Mouse (Mus musculus): ENCODE results near the gene Alg14. TPM values are rescaled to one million over a fixed set of nuclear protein-coding genes. Genes with fewer than 3 reads are reported as not detected.

Gene Alg14
- polyA plus RNA-seq, 1 experiment from 2014 or later, result 33.5 TPM

DNA sequence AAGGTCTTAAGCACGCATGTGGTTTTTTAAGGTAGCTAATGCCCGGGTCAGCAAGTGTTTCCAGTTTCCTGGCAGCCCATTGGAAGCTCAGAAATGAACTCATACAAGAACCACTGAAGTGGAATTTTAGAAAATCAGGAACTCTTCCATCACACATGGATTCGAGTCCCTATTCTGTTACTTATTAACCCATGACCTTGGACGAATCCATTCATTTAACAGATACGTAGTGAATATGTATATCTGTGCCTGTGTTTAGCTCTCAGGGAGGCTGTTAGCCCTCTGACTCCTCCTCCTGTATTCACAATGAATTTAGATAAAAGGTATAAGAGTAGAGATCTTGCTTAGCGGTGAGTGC is 54.0 kb downstream of the Alg14 start:
- H3K4me2 ChIP-seq (replicated peaks), result no peak overlapping the region
- peaks cover 36% of the 10 kb centered on the region for H3K4me1 ChIP-seq
- H3K27me3 ChIP-seq (replicated peaks), result no peaks in the 10 kb centered on the region
- WGBS, result 68% methylated on average over 6 of the region's 6 CpGs
- no peaks in the 10 kb centered on the region for H3K36me3 ChIP-seq
- no peak overlapping the region for H3K27ac ChIP-seq
- H3K9me3 ChIP-seq, result no peaks in the 10 kb centered on the region
- ATAC-seq (ENCODE audit: low FRiP score, low read depth), result no peak
- H3K9ac ChIP-seq, result no peak overlapping the region
- no peak overlapping the region for H3K4me3 ChIP-seq

- H3K9ac ChIP-seq, result no peak overlapping the region
- no peaks in the 10 kb centered on the region for H3K9me3 ChIP-seq
- H3K27me3 ChIP-seq (replicated peaks), result no peaks in the 10 kb centered on the region
- peaks cover 36% of the 10 kb centered on the region for H3K4me1 ChIP-seq
- no peak overlapping the region for H3K4me3 ChIP-seq
- H3K4me2 ChIP-seq (replicated peaks), result no peak overlapping the region
- no peak overlapping the region for H3K27ac ChIP-seq
- WGBS, result 96% methylated on average over 12 of the region's 12 CpGs
- ATAC-seq (ENCODE audit: low FRiP score, low read depth), result no peak
- H3K36me3 ChIP-seq, result no peaks in the 10 kb centered on the region
These were observed 55.1 kb downstream of the Alg14 start for GRCm38 (mm10) chr3:121346507-121347267.

DNA sequence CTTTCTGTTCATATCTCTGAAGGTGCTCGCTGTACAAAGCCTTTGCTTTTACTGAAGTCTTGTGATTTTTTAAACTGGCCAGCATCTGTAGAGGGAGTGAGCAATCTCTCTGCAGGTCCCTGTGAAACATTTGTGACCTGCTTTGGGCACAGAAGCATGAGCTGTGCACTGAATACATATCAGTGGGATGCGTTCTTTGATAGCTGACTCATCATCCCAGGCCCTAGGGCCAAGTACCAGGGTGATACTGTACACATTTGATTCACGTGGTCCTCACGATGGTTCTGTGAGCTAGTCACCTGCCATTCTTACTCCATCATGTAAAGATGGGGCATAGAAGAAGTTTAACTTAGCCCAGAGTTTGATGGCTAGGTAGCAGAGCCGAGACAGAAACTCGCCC is 57.2 kb downstream of the Alg14 start:
- no peaks in the 10 kb centered on the region for H3K9me3 ChIP-seq
- ATAC-seq (ENCODE audit: low FRiP score, low read depth), result no peak
- WGBS, result 85% methylated on average over 6 of the region's 6 CpGs
- no peak overlapping the region for H3K4me2 ChIP-seq (replicated peaks)
- H3K4me1 ChIP-seq, result peaks cover 36% of the 10 kb centered on the region
- no peaks in the 10 kb centered on the region for H3K27me3 ChIP-seq (replicated peaks)
- no peak overlapping the region for H3K9ac ChIP-seq
- no peaks in the 10 kb centered on the region for H3K36me3 ChIP-seq
- H3K27ac ChIP-seq, result no peak overlapping the region
- no peak overlapping the region for H3K4me3 ChIP-seq

DNA sequence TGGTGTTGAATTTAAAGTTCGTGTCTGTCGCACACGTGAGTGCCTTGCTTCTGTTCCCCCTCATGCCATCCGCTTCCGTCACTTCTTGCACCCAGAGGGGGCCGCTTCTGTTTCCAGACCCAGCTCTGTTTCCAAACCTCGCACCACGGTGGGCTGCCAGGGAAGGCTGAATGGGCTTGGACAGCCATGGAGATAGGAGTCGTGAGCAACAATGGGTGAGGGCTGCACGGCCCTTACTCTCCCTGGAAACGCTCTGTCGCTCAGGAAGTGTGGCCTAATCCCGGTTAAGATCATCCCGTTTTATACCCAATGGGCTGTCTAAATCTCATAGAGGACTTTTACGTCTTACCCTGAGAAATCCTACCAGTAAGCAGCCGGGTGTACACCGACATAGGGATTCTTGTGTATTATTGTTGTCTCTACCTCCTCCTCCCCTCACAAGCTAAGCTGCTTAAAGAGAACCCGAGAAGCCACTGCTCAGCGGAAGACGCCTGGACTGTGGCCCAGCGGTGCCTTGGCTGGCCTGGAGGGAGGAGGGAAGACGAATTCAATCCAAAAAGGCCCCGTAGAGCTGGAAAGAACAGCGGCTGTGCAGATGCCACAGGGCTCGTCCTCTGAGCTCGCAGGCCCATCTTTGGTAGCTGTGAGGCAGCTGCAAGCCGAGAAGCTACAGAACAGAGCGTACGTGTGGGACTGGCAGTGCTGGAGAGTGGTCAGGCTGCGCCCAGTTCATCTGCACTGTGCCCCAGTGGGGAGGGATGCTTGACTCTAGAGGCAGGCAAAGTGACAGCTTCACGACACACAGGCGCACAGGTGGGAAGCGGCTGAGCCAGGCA is 58.0 kb downstream of the Alg14 start:
- 54% methylated on average over 33 of the region's 33 CpGs for WGBS
- Histone ChIP-seq H3K4me2 (replicated peaks) (no peak overlapping the region), H3K36me3 (no peaks in the 10 kb centered on the region), H3K27ac (no peak overlapping the region), H3K4me1 (peaks cover 34% of the 10 kb centered on the region), H3K4me3 (no peak overlapping the region), H3K27me3 (replicated peaks) (no peaks in the 10 kb centered on the region), H3K9me3 (no peaks in the 10 kb centered on the region), H3K9ac (no peak overlapping the region)
- peak; percentile 54 for ATAC-seq (ENCODE audit: low FRiP score, low read depth)

DNA sequence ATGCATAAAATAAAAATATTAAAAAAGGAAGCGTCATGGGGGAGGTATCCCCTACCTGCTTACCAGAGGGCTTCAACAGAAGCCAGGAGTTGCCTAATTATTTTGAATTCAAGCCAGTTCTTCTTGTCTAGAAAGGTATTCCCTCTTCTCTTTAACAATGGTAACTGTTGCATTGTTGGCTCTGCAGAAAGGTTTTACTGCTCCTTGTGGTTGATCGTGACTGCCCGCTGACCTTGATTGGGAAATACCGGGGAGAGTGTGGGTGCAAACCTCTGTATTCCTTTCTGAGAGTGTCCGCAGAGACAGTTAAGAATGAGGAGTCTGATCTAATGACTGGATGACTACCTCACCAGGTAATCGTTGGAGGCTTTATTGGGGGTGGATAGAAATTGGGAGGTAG is 59.7 kb downstream of the Alg14 start:
- WGBS, result 79% methylated on average over 6 of the region's 6 CpGs
- no peak overlapping the region for H3K4me2 ChIP-seq (replicated peaks)
- no peaks in the 10 kb centered on the region for H3K27me3 ChIP-seq (replicated peaks)
- no peak overlapping the region for H3K27ac ChIP-seq
- peaks cover 25% of the 10 kb centered on the region for H3K4me1 ChIP-seq
- no peaks in the 10 kb centered on the region for H3K36me3 ChIP-seq
- no peak overlapping the region for H3K4me3 ChIP-seq
- H3K9ac ChIP-seq, result no peak overlapping the region
- H3K9me3 ChIP-seq, result no peaks in the 10 kb centered on the region
- no peak for ATAC-seq (ENCODE audit: low FRiP score, low read depth)

DNA sequence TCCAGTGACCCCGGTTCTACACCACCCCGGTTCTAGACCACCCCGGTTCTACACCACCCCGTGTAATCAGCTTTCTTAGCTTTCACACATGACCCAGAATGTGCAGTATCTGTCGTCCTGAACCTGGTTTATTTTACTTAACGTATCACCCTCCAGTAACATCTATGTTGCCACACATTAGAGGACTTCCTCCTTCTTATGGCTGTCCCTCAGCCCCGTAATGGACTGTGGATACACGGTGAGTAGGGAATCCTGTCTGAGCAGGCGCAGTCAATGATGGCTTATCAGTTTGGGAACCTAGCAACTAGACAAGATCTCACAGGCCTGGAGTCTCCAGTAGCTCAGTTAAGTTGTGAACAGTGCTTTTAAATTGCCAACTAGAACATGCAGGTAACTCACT is 62.7 kb downstream of the Alg14 start:
- Histone ChIP-seq H3K27ac (no peak overlapping the region), H3K4me2 (replicated peaks) (no peak overlapping the region), H3K36me3 (no peaks in the 10 kb centered on the region), H3K4me1 (peaks cover 6% of the 10 kb centered on the region), H3K9ac (no peak overlapping the region), H3K27me3 (replicated peaks) (no peaks in the 10 kb centered on the region), H3K9me3 (no peaks in the 10 kb centered on the region), H3K4me3 (no peak overlapping the region)
- no peak for ATAC-seq (ENCODE audit: low FRiP score, low read depth)
- WGBS, result 92% methylated on average over 9 of the region's 9 CpGs

DNA sequence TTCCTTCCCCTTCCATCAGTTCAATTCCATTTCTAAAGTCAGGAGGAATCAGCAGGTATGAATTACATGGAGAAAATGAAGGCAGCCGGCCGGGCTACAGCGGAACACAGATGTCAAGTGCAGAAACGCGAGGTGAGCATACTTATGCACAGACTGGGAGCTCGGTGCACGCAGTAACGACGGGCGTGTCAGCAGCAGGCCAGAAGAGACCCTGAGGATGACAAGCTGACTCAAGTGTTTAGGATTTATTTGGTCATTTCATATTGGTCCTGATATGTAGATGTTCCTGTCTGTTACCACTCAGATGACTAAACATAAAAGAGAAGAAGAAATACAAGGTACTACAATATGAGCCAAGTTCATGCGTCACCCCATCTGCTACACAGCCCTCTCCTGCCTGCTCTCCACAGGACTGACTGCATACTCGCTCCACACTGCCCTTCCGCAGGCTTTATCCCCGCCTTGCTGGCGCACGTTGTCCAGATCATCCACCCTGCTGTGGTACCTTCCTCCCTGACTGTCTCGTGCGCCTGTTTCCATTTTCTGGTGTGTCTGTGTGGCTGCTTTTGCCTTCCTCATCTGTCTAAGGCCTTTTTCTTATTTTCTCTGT is 63.4 kb downstream of the Alg14 start:
- WGBS, result 88% methylated on average over 18 of the region's 18 CpGs
- H3K9me3 ChIP-seq, result no peaks in the 10 kb centered on the region
- no peak overlapping the region for H3K4me2 ChIP-seq (replicated peaks)
- H3K36me3 ChIP-seq, result no peaks in the 10 kb centered on the region
- no peak for ATAC-seq (ENCODE audit: low FRiP score, low read depth)
- no peak overlapping the region for H3K27ac ChIP-seq
- no peak overlapping the region for H3K4me3 ChIP-seq
- H3K27me3 ChIP-seq (replicated peaks), result no peaks in the 10 kb centered on the region
- no peak overlapping the region for H3K9ac ChIP-seq
- no peaks in the 10 kb centered on the region for H3K4me1 ChIP-seq

DNA sequence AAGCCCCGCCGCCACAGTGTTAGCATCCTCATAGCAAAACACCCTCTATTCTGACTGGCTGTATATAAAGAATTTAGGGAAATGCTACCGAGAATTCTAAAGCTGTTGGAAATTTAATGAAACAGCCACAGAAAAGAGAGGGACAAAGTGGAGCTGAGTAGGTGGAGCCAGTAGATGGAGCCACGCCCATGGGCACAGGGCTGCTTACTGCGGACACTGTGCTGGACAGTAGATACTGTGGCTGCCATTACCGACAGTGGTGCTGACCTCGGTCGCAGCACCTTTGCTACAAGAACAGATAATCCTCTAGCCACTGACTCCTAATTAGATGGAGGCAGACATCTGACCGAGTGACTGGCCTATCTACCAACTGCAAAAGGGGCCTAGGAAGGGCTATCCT is 64.0 kb downstream of the Alg14 start:
- no peak overlapping the region for H3K9ac ChIP-seq
- H3K27me3 ChIP-seq (replicated peaks), result no peaks in the 10 kb centered on the region
- ATAC-seq (ENCODE audit: low FRiP score, low read depth), result no peak
- no peak overlapping the region for H3K27ac ChIP-seq
- H3K9me3 ChIP-seq, result no peaks in the 10 kb centered on the region
- H3K4me1 ChIP-seq, result no peaks in the 10 kb centered on the region
- H3K4me2 ChIP-seq (replicated peaks), result no peak overlapping the region
- H3K36me3 ChIP-seq, result no peaks in the 10 kb centered on the region
- no peak overlapping the region for H3K4me3 ChIP-seq
- WGBS, result 87% methylated on average over 9 of the region's 9 CpGs

DNA sequence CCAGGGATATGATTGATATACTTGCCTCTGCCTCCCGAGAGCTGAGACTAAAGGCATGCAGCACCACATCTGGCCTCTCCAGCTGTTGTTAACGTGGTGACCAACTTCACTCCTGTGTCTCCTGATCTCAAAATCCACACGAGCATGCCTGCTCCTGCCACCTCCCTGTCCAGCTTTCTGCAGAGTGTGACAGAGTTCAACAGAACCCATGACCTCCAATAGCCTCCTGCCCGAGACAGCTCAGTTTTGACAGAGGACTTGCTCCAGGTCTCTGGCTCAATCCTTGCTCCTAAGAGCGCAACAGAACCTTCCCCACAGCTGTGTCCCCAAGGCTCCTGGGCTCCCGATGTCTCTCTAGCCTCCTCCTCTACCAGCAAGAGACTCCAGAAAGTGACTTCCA is 64.5 kb downstream of the Alg14 start:
- Histone ChIP-seq H3K9ac (no peak overlapping the region), H3K4me1 (no peaks in the 10 kb centered on the region), H3K4me3 (no peak overlapping the region), H3K9me3 (no peaks in the 10 kb centered on the region), H3K27me3 (replicated peaks) (no peaks in the 10 kb centered on the region), H3K4me2 (replicated peaks) (no peak overlapping the region), H3K27ac (no peak overlapping the region), H3K36me3 (no peaks in the 10 kb centered on the region)
- no peak for ATAC-seq (ENCODE audit: low FRiP score, low read depth)
- WGBS, result 79% methylated on average over 6 of the region's 6 CpGs

DNA sequence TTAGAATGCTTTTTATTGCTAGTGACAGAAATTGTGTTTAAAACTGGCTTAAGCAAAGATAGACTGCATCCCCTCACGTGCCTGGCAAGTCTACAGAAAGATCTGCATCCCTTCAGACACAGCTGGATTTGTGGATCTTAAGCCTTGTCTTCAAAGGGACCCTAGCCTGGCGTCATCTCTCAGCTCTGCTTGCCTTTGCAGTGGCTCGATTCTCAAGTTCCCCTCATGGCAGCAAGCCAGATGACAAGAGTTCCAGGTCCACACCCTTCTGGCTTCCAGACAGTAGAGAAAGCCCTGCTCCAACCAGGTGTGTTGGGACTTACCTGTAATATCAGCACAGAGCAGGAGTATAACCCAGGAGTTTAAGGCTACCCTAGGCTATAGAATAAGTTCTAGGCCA is 65.5 kb downstream of the Alg14 start:
- 85% methylated on average over 3 of the region's 3 CpGs for WGBS
- Histone ChIP-seq H3K9ac (no peak overlapping the region), H3K4me2 (replicated peaks) (no peak overlapping the region), H3K27ac (no peak overlapping the region), H3K9me3 (no peaks in the 10 kb centered on the region), H3K4me3 (no peak overlapping the region), H3K27me3 (replicated peaks) (no peaks in the 10 kb centered on the region), H3K4me1 (no peaks in the 10 kb centered on the region), H3K36me3 (no peaks in the 10 kb centered on the region)
- ATAC-seq (ENCODE audit: low FRiP score, low read depth), result no peak

GRCm38 (mm10) chr3:121358285-121358684 is 66.7 kb downstream of the Alg14 start:
- Histone ChIP-seq H3K9ac (no peak overlapping the region), H3K27ac (no peak overlapping the region)
- WGBS, result 66% methylated on average over 2 of the region's 2 CpGs

GRCm38 (mm10) chr3:121358850-121359249 is 67.3 kb downstream of the Alg14 start:
- H3K27me3 ChIP-seq (replicated peaks), result no peaks in the 10 kb centered on the region
- H3K4me3 ChIP-seq, result no peak overlapping the region
- H3K4me1 ChIP-seq, result no peaks in the 10 kb centered on the region
- H3K36me3 ChIP-seq, result no peaks in the 10 kb centered on the region
- no peak overlapping the region for H3K27ac ChIP-seq
- H3K9me3 ChIP-seq, result no peaks in the 10 kb centered on the region
- H3K9ac ChIP-seq, result no peak overlapping the region
- H3K4me2 ChIP-seq (replicated peaks), result no peak overlapping the region
- no peak for ATAC-seq (ENCODE audit: low FRiP score, low read depth)
- WGBS, result 89% methylated on average over 6 of the region's 6 CpGs

More at GRCm38 (mm10) chr3:121358285-121358684, 66.7 kb downstream of the Alg14 start:
- H3K27me3 ChIP-seq (replicated peaks), result no peaks in the 10 kb centered on the region
- no peaks in the 10 kb centered on the region for H3K4me1 ChIP-seq
- H3K36me3 ChIP-seq, result no peaks in the 10 kb centered on the region
- no peaks in the 10 kb centered on the region for H3K9me3 ChIP-seq
- no peak overlapping the region for H3K4me3 ChIP-seq
- no peak for ATAC-seq (ENCODE audit: low FRiP score, low read depth)
- H3K4me2 ChIP-seq (replicated peaks), result no peak overlapping the region
